Comparison of ENCODE assay signal across 10 mouse cellular contexts in the genomic region with DNA sequence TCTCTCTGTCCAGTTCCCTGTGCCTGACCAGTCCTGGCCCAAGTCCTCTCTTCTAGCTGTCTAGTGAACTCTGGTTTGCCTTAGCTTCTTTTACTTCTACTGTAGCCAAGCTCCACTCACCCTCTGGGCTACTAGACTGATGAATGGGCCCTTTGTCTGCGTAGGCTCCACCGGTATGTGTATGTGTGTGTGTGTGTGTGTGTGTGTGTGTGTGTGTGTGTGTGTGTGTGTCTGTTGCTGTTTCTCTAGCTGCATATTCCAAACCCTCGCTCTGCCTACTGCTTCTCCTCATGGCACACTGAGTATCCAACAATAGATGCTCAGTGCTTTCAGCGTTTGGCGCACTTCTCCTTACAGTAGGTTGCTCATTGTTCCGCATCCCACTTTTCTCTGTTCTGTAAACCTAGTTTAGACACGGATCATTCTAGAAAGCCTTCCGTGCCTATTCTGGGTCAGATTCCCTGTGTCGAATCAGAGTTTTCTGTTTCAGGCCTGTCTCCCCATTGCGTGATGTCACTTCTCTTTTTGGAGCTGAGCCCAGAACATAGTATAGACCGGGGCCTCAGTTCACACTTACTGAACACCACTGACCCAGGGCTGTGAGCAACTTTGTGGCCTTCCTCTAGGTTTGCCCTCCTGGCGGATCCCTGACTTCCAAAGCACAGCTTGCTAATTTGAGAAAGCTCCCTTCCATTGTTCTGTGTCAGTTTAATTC. TPM values are rescaled to one million over a fixed set of nuclear protein-coding genes. Genes with fewer than 3 reads are reported as not detected.
DNase-seq lines count a peak whose midpoint lies in the region; ATAC-seq lines count a peak whose summit lies in the region.
"Had no signal": no experiment of that assay in that cellular context is flagged by ENCODE, and none has a peak within 500 bp of the region (broad histone marks: within the 10 kb centered on the region; RNA-seq: fewer than 3 reads in every experiment).

No protein-coding gene starts in this region.

- H3K9me3 ChIP-seq in heart, embryonic 12.5 days (replicated peaks): no peaks in the 10 kb centered on the region
- H3K9me3 ChIP-seq in forebrain, embryonic 13.5 days (replicated peaks): no peaks in the 10 kb centered on the region
- H3K9me3 ChIP-seq: heart, embryonic 15.5 days; liver, embryonic 15.5 days had no signal

- no peak overlapping the region for H3K4me2 ChIP-seq in heart, embryonic 12.5 days
- H3K4me2 ChIP-seq in forebrain, embryonic 13.5 days: no peak overlapping the region
- H3K4me2 ChIP-seq: heart, embryonic 15.5 days; liver, embryonic 15.5 days had no signal

- H3K27ac ChIP-seq in heart, embryonic 12.5 days (ENCODE audit: poor library complexity, severe bottlenecking): peak overlapping the region; percentile 59
- H3K27ac ChIP-seq in forebrain, embryonic 13.5 days: peak overlapping the region; percentile 57
- H3K27ac ChIP-seq: heart, embryonic 15.5 days; liver, embryonic 15.5 days had no signal

- H3K4me1 ChIP-seq in heart, embryonic 12.5 days (replicated peaks): peaks cover 19% of the 10 kb centered on the region
- peaks cover 12% of the 10 kb centered on the region for H3K4me1 ChIP-seq in forebrain, embryonic 13.5 days
- H3K4me1 ChIP-seq: liver, embryonic 15.5 days had no signal

- no peak overlapping the region for H3K4me3 ChIP-seq in heart, embryonic 12.5 days
- no peak overlapping the region for H3K4me3 ChIP-seq in forebrain, embryonic 13.5 days
- H3K4me3 ChIP-seq: heart, embryonic 15.5 days; liver, embryonic 15.5 days had no signal

- intact Hi-C loops in heart, postnatal 10 days (cut with DNase I): no loop called here
- intact Hi-C loops in left cerebral cortex, postnatal 25 days (cut with DNase I): no loop called here

- H3K9ac ChIP-seq in heart, embryonic 12.5 days: no peak overlapping the region
- no peak overlapping the region for H3K9ac ChIP-seq in forebrain, embryonic 13.5 days
- H3K9ac ChIP-seq: heart, embryonic 15.5 days; liver, embryonic 15.5 days had no signal

- H3K27me3 ChIP-seq in heart, embryonic 12.5 days (replicated peaks): no peaks in the 10 kb centered on the region
- no peaks in the 10 kb centered on the region for H3K27me3 ChIP-seq in forebrain, embryonic 13.5 days
- H3K27me3 ChIP-seq: heart, embryonic 15.5 days; liver, embryonic 15.5 days had no signal

- no peak for ATAC-seq in heart, embryonic 12.5 days (ENCODE audit: insufficient number of reproducible peaks, low FRiP score)
- peak; percentile 81 for ATAC-seq in forebrain, embryonic 13.5 days

- 64% methylated on average over 12 of the region's 12 CpGs for WGBS in heart, embryonic 12.5 days
- 54% methylated on average over 12 of the region's 12 CpGs for WGBS in forebrain, embryonic 13.5 days

- H3K36me3 ChIP-seq in heart, embryonic 12.5 days: no peaks in the 10 kb centered on the region
- H3K36me3 ChIP-seq in forebrain, embryonic 13.5 days (ENCODE audit: poor library complexity, severe bottlenecking): no peaks in the 10 kb centered on the region
- H3K36me3 ChIP-seq: heart, embryonic 15.5 days; liver, embryonic 15.5 days had no signal

- no peak for DNase-seq in heart, postnatal 10 days
- peak; percentile 28 to 66 for DNase-seq in left cerebral cortex, postnatal 25 days (ENCODE audit: low spot score in 2 of 2)
- DNase-seq in retina, embryonic 14.5 days (ENCODE audit: low spot score): peak; percentile 21
- no peak for DNase-seq in adrenal gland, adult 8-10 months
- DNase-seq in adrenal gland, postnatal 25 days: no peak
- no peak for DNase-seq in adrenal gland, postnatal 10 days

RNA-seq across cellular contexts. Expression of a gene that starts 26.5 kb away (rescaled TPM):
- 8.4 and 10.5 TPM in 2 replicates for polyA plus RNA-seq in heart, embryonic 12.5 days (2016; fragmentation: Nextera tagmentation; extraction: Ambion mirVana)
- total RNA-seq in heart, postnatal 10 days (2021): 10 to 100 TPM; 30.4 to 35.3 TPM
- 5.4 and 5.6 TPM in 2 replicates for polyA plus RNA-seq in forebrain, embryonic 13.5 days (2015; fragmentation: Nextera tagmentation; extraction: Ambion mirVana)
- 1 to 10 TPM; 6.2 to 9.1 TPM for total RNA-seq in left cerebral cortex, postnatal 25 days (2021)
- total RNA-seq in adrenal gland, adult 8-10 months (2022): 10 to 100 TPM in 1 of 4 experiments, 1 to 10 TPM in 3; 5.2 to 10.2 (median 6.5) TPM
- 4.0 and 4.7 TPM in 2 replicates for total RNA-seq in adrenal gland, postnatal 25 days (2021)
- total RNA-seq in adrenal gland, postnatal 10 days (2021): 10 to 100 TPM in 1 of 2 experiments, 1 to 10 TPM in 1; 8.8 to 11.0 TPM

Comparison
In these comparisons a context has a peak if more than half of its experiments do, and no peak if none do; other contexts are left out.
1. DNase-seq: peak in left cerebral cortex, postnatal 25 days (2 of 2) and retina, embryonic 14.5 days (single experiment); none in heart, postnatal 10 days (0 of 2), adrenal gland, adult 8-10 months (single experiment), adrenal gland, postnatal 25 days (single experiment) and adrenal gland, postnatal 10 days (single experiment).